Mouse (Mus musculus) left cerebral cortex, postnatal 25 days (tissue): Measurements from ENCODE around the gene Krt88. TPM values are rescaled to one million over a fixed set of nuclear protein-coding genes. Genes with fewer than 3 reads are reported as not detected.
A peak's percentile ranks its signal among the peaks of the same experiment; 100 is the strongest.

ENCODE experiments used
- DNase-seq, 2 experiments: peaks; one replicate each; pipeline ENCODE4 v3.0.0; 2022; ENCODE audit warnings: low spot score in 2 of 2, mixed read lengths in 1 of 2
- intact Hi-C: fragments of 180-260 bp; cut with DNase I; formaldehyde crosslinking; loops from one replicate; pipeline ENCODE4 v1.15.1; 2025
- total RNA-seq, 2 experiments: library from RNA; stranded (reverse); gene quantifications; 2 replicates each; pipeline ENCODE4 v1.2.3; 2021

The Krt88 gene
- total RNA-seq, 2 experiments from 2014 or later, result not detected

DNA sequence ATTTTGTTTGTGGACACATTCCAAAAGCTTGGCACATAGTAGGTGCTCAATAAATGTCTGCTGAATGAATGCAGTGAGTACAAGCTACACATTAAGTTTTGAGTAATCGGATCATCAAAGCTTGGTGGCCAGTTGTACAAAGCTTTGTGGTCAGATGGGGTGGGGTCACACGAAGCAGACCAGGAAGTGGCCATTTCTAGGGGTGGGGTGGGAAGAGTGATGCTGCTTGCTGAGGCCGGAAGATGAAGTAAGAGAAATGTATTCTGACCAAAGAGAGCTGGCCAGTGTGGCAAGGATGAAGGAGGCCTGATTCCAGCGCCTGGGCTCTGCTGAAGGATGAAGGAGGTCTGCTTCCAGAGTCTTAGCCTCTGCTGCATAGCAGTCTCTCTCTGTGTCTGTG, 21.5 kb downstream of the Krt88 start:
- DNase-seq, result no peak
- intact Hi-C loops, result no loop called here

GRCm38 (mm10) chr15:101472952-101473528, 25.5 kb downstream of the Krt88 start, which contains the start of gene Krt86:
Krt86 (plus strand) TSS chr15:101473478.
- DNase-seq, result no peak
- intact Hi-C loops, result no loop called here

GRCm38 (mm10) chr15:101479007-101479665, 31.6 kb downstream of the Krt88 start:
- intact Hi-C loops, result no loop called here

DNA sequence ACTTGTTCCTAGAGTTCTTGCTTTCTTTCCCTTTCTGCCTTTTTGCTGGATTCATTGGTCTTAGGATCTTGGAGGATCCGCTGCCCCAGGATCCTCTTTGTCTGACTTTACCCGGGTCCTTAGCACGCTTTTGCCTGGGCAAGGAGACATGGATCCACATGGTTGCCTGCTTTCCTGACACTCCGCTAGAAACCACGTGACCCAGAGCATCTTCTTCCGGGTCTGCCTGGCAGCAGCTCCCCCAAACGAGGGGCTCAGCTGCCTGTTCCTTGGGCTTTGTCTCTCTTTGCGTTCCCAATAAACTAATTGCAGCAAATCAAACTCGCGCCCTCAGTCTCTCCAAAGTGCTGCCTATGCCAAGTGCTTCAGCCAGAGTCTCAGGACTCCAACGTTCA, 32.1 kb downstream of the Krt88 start:
- no peak for DNase-seq
- intact Hi-C loops, result no loop called here

More at GRCm38 (mm10) chr15:101479007-101479665, 31.6 kb downstream of the Krt88 start:
- peak; percentile 31 to 57 for DNase-seq

DNA sequence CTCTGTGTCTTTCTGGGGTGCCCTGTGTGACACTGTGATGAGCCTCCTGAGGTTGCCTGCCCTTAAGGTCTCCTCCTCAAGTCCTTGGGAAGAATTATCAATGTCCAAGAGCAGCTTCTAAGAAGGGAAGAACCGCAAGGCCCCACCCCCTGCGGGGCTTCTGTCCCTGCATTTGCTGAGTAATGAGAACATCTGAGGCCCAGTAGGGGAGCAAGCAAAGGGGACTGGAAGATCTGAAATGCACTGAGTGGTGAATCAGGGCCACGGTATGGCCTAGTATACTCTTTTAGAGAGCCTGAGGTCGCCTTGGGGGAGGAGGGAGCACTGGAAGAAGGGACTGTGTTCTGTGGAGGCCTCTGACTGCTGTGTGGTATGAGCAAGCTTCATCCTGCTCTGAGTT, 34.5 kb downstream of the Krt88 start:
- intact Hi-C loops, result no loop called here
- DNase-seq, result no peak

GRCm38 (mm10) chr15:101483646-101484045, 36.1 kb downstream of the Krt88 start:
- no peak for DNase-seq
- intact Hi-C loops, result no loop called here

- no peak for DNase-seq
- intact Hi-C loops, result no loop called here
Measured at GRCm38 (mm10) chr15:101484939-101485338, 37.4 kb downstream of the Krt88 start.

DNA sequence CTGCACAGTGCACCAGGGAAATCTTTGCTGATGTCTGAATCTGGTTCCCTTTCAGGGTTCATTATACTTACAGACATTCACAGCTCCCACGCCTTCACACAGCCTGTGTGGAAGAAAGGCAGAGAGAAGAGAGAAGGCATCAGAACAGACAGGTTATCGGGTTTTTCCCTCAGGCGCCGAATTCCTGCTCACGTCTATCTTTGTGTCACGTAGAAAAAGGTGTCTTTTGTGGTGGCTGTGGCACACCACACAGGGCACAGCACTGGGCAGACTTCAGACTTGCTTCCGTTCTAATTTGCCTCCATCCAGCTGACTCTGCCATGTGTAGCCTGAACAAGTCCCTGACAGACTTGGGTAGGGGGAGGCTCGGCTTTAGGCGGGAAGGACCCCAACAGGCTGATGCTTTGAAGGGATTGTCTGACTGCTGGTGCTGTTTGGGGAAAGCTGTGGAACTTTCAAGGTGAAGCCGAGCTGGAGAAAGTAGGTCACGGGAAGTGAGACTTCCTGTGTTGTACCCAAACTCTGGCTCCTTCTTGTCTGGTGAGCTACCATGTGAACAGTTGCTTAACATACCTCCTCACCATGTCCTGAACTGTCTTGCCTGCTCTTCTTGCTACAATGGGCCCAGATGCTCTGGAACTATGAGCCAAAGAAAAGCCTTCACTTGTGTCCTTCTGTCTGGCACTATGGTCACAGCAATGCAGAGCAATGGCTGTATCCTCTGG, 38.5 kb downstream of the Krt88 start:
- intact Hi-C loops, result no loop called here
- DNase-seq, result peak; percentile 31 to 83

DNA sequence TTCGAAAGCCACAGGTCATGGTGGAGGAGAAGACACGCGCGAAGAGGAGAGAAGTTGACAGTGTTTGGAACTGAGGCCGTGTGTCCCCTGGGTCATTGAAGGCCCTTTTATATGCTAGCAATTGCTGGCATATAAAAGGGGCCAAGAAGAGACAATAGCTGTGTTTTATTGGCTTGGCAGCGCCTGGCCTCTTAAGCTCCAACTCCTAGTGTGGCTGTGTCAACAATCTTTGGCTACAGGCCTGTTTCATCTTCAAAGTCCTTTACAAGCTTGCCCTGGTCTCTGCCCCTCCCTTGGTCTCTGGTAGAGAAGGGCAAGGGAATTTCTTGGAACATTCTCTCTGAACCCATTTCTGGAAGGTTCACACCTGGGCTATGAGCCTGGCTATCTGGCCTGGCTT, 43.9 kb downstream of the Krt88 start, which contains the start of gene Krt83:
Krt83 (minus strand) TSS at position 82 of the 400 bp plus-strand sequence.
- intact Hi-C loops, result no loop called here
- DNase-seq, result no peak

DNA sequence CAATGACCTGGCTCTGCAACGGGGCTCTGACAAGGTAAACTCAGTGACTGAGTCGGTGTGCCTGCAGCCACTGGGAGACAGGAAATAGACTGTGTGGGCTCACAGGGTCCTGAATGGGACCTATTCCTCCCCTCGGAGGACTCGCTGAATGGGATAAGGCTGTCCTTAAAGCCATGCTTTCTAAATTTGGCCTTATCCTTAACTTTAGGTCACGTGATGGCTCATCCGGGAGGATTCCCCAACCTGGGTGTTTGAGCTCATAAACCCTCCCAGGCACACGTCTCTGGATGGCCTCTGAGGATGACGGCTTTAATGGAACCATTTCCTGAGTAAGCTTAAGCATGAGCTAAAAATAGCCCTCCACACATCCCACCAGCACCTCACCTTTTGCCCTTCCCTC, 45.2 kb downstream of the Krt88 start:
- DNase-seq, result no peak
- intact Hi-C loops, result no loop called here

DNA sequence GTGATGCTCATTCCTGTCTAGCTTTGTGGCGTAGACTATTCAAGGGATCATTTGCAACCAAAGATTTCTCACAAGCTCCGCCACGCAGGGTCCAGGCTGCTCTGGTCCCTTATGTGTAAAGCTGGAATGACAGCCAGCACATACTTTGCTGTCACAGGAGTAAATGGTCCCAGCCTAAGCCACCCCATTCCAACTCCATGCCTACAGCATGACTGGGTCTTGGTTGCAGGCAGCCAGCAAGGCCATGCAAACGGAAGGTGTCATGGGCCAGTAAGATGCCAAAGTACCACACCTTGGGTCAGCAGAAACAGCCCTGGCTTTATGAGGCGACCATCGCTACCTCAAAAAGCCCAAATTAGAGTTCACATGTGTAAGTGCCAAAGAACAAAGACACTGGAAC, 46.2 kb downstream of the Krt88 start:
- intact Hi-C loops, result no loop called here
- no peak for DNase-seq

- intact Hi-C loops, result no loop called here
- no peak for DNase-seq
Measured at GRCm38 (mm10) chr15:101494203-101494602, 46.7 kb downstream of the Krt88 start.

- DNase-seq, result no peak
- intact Hi-C loops, result loop anchor here (5.0 kb wide), 1 partner anchor 153 kb away; no protein-coding TSS in a partner anchor
Measured at GRCm38 (mm10) chr15:101495266-101495665, 47.7 kb downstream of the Krt88 start.

DNA sequence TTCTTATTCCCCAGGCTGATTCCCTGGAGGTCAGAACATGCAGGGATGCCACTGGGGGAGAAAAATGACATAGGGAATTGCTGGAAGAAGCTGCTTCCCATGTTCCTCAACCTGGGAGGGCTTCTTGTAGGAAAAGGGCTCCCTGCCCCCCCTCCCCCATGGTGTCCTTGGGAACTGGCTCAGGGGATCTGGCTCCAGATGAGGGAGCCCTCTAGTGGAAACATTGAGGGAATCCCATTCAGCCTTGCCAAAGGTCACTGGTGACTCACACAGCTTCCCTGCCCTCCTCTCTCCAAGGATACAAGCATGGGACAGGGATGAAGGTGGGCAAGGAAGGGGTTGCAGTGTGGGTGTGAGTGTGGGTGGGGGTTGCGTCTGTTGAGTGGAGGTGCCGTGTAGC, 49.6 kb downstream of the Krt88 start:
- peak; percentile 17 to 47 for DNase-seq
- intact Hi-C loops, result loop anchor here (5.0 kb wide), 1 partner anchor 155 kb away; no protein-coding TSS in a partner anchor

Other genes starting within 250 kb of the Krt88 start
- 10 to 100 TPM; 84.2 to 95.8 TPM for gene Grasp, start 223.6 kb upstream of the Krt88 start, total RNA-seq
- 100 to 1,000 TPM; 111 to 133 TPM for gene Nr4a1, start 193.5 kb upstream of the Krt88 start, total RNA-seq
- 10 to 100 TPM; 40.3 to 43.6 TPM for gene Atg101, start 163.5 kb upstream of the Krt88 start, total RNA-seq
- gene 6030408B16Rik, start 154.5 kb upstream of the Krt88 start, total RNA-seq, result not detected
- gene Krt80, start 77.6 kb upstream of the Krt88 start, total RNA-seq, result 1 to 10 TPM; 2.2 to 2.4 TPM
- under 1 TPM; 0.09 to 0.21 TPM for gene Krt7, start 36.7 kb upstream of the Krt88 start, total RNA-seq
- not detected for gene Krt87, start 8.9 kb upstream of the Krt88 start, total RNA-seq
- gene Krt81, start 16.0 kb downstream of the Krt88 start, total RNA-seq, result not detected
- gene Krt86, start 25.7 kb downstream of the Krt88 start, total RNA-seq, result not detected
- not detected for gene Krt83, start 43.8 kb downstream of the Krt88 start, total RNA-seq
- not detected for gene Gm49425, start 69.5 kb downstream of the Krt88 start, total RNA-seq
- gene Krt84, start 85.1 kb downstream of the Krt88 start, total RNA-seq, result not detected
- not detected for gene Krt82, start 102.9 kb downstream of the Krt88 start, total RNA-seq
- not detected for gene Krt90, start 115.2 kb downstream of the Krt88 start, total RNA-seq
- not detected for gene Krt75, start 126.2 kb downstream of the Krt88 start, total RNA-seq
- not detected for gene Gm5414, start 180.4 kb downstream of the Krt88 start, total RNA-seq
- not detected for gene Gm5478, start 199.6 kb downstream of the Krt88 start, total RNA-seq
- gene Krt6b, start 232.5 kb downstream of the Krt88 start, total RNA-seq, result not detected
- not detected for gene Krt6a, start 246.6 kb downstream of the Krt88 start, total RNA-seq